Mouse (Mus musculus): ENCODE results near the gene Adcy6. TPM values are rescaled to one million over a fixed set of nuclear protein-coding genes. Genes with fewer than 3 reads are reported as not detected.
"Not testable (repeated sequence)": the region's sequence is repeated elsewhere in the genome, so short reads cannot be mapped to it uniquely, and the experiment has no call there.

Adcy6 gene
- total RNA-seq, 2 experiments from 2014 or later: 39.9 to 45.3 TPM

DNA sequence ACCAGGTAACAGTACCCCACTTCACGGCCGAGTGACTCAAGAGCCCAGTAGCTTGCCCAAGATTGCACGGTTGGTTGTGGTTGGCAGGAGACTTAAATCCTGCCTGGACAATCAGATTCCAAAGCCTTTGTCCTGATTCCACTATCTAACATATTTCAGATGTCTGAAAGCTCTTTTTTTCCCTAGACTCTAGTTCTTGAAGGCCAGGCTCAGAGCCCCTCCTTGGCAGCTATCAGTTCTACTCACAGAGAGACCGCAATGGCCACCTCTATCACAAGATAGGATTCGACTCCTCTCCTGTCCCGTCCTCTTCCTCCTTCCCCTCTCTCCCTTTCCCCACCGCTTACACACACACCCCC is 8.1 kb downstream of the Adcy6 start:
- no peak for DNase-seq

DNA sequence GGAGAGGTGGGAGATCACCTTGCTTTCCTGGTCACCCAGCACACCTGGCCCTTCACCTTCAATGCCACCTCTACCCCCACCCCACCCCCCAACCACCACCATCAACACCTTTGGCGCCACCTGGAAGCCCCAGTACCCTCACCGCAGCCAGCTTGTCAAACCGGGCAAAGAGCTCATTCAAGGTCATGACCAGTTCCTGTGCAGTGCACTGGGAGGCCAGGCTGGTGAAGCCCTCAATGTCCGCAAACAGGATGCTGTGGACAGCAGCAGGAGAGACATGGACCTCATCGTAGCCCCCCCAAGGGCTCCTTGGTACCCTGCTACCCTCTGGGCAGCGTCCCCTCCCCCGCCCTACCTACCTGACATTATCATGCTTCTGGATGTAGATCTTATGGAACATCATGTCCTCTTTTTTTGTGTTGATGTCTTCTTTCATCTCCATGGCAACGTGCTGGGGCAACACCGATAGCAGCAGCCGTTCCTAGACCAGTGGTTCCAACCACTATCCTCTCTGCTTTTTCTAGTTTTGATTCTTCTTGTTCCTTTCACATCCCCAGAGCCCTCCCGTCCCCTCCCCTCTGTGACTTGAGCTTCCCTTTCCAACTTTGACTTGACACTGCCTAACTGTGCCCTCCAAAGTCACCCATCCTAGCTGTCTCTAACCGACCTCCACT is 9.7 kb downstream of the Adcy6 start:
- peak; percentile 2 for DNase-seq

- DNase-seq: no peak
These were observed 13.3 kb downstream of the Adcy6 start for GRCm38 (mm10) chr15:98596609-98597008.

- DNase-seq: no peak
These were observed 14.8 kb downstream of the Adcy6 start for GRCm38 (mm10) chr15:98595049-98595448.

- no peak for DNase-seq
These were observed 15.7 kb downstream of the Adcy6 start for GRCm38 (mm10) chr15:98594193-98594592.

GRCm38 (mm10) chr15:98591396-98591795 is 18.5 kb downstream of the Adcy6 start:
- DNase-seq: no peak

- no peak for DNase-seq
These were observed 20.1 kb downstream of the Adcy6 start for GRCm38 (mm10) chr15:98589640-98590336.

DNA sequence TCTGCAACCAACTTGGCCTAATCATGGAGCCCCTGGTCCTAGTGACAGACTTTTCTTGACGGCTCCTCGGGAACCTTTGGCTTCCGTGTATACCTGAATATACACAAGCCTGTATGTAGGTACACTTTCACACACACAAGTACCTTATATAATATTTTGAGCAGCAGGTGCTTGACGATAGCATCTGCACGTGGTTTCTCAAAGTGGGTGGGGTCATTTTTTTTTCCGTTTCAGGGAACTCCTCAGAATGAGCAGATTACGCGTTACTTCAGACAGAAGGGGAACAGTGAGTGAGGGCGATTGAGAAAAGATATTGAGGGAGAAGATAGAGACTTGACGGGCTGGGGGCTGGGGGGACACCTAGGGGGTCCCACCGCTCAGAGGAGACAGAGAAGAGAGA is 22.1 kb downstream of the Adcy6 start:
- no peak for DNase-seq

GRCm38 (mm10) chr15:98586141-98586540 is 23.7 kb downstream of the Adcy6 start:
- not testable (repeated sequence) for DNase-seq

- DNase-seq: no peak
These were observed 24.5 kb downstream of the Adcy6 start for GRCm38 (mm10) chr15:98585421-98585820.

- no peak for DNase-seq
These were observed 26.9 kb downstream of the Adcy6 start for GRCm38 (mm10) chr15:98582996-98583395.

- no peak for DNase-seq
These were observed 27.5 kb downstream of the Adcy6 start for GRCm38 (mm10) chr15:98582410-98582809.

DNA sequence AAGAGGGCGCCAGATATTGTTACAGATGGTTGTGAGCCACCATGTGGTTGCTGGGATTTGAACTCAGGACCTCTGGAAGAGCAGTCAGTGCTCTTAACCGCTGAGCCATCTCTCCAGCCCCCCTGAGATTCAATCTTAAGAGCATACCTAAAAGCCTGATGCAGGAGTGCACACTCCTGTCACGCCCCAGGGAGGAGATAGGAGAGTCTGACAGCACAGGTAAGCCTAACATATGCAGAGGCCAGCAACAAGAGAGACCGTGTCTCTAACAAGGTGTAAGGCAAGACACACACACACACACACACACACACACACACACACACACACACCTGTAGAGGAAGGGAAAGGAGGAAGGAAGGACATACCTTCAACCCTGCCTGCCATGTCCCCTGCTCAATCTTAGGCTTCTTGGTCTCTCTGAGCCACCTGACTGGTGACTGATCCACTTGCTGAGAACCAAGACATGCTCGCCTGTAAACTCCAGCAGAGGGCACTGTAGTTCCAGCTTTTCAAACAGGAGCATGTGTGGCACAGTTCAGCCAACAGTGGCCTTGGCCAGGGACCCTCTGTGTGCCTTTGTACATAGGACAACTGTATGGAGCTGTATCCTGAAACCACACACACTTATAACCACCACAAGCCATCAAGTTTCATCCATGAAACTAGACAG is 29.9 kb downstream of the Adcy6 start:
- DNase-seq: peak; percentile 64

DNA sequence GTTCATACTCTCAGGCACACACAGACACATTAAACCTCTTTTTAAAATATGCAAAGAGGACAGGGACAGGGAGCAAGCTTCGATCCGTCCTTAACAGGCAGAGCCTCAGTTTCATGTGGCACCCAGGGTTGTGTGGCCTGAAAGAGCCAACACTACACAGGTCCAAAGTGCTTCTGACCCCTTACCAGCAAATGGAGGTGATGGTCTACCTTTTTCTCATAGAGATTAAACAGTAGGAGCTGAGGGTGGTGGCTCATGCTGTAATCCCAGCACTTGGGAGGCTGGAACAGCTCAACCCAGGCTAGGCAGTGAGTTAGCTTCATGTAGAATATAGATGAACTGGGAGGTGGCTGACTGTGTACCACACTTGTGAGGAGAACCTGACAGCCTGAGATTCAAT is 30.6 kb downstream of the Adcy6 start:
- no peak for DNase-seq

- no peak for DNase-seq
These were observed 36.6 kb downstream of the Adcy6 start for GRCm38 (mm10) chr15:98573293-98573692.

- DNase-seq: no peak
These were observed 38.9 kb downstream of the Adcy6 start, which contains the start of the genes Ccnt1 and 4930415O20Rik for GRCm38 (mm10) chr15:98570873-98571538. Ccnt1 (minus strand) TSS chr15:98570923. 4930415O20Rik (plus strand) TSS chr15:98571004.

DNA sequence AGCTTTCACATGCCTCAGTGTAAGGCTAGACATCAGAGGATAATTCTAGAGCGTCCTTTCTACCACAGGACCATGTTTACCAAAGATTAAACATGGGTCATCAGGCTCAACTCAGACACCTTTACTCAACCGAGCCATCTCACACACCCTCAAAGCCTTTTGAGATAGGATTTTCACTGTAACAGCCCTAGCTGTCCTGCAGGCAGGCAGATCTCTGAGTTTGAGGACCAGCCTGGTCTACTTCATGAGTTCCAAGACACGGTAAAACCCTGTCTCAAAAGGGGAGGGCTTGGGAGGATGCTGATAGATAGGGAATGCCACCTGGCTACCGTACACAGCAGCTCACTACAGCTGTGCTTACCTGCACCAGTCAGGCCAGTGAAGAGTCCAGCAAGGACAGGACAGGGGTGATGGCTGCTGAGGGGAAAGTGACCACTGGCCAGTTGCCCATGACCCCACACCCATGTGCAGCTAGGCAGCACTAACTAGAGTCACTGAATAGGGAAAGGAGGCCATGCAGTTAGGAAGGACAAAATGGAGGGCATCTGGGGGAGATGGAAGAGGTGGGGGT is 40.0 kb downstream of the Adcy6 start:
- DNase-seq: no peak

DNA sequence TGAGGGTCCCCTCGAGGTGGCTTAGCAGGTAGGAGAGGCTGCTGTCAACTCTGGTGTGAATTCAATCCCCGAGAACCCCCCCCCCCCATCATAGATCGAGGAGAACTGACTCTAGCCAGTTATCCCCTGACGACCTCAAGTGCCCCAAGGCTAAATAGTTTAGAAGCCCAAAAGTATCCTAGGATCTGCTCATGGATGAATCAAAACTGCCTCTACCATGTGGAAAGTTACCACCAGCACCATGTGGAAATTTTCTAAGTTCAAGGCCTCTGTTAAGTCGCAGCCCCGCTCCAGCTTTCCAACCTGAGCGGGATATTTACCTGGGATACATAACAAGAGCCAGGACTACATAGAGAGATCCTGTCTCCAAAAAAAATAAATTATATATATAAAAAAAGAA is 40.7 kb downstream of the Adcy6 start:
- DNase-seq: no peak

- no peak for DNase-seq
These were observed 41.4 kb downstream of the Adcy6 start for GRCm38 (mm10) chr15:98568256-98569033.

GRCm38 (mm10) chr15:98567278-98568134 is 42.4 kb downstream of the Adcy6 start:
- peak; percentile 98 for DNase-seq

- DNase-seq: no peak
These were observed 43.0 kb downstream of the Adcy6 start for GRCm38 (mm10) chr15:98566973-98567277.

All from gastrocnemius, postnatal 10 days (tissue).